ENCODE assay signal across 9 mouse cellular contexts in genomic region chr13:103114274-103114673, GRCm38 (mm10).
DNase-seq lines count a peak whose midpoint lies in the region; ATAC-seq and TF ChIP-seq lines count a peak whose summit lies in the region.
"Had no signal": no experiment of that assay in that cellular context is flagged by ENCODE, and none has a peak within 500 bp of the region (broad histone marks: within the 10 kb centered on the region; RNA-seq: fewer than 3 reads in every experiment).

No protein-coding gene starts in this region.

- intact Hi-C loops in heart, postnatal 36 days (cut with DNase I), result loop anchor here (5.0 kb wide), 2 partner anchors 207 to 437 kb away; no protein-coding TSS in a partner anchor

- DNase-seq in neural tube, embryonic 11.5 days (ENCODE audit: low spot score), result peak; percentile 20
- DNase-seq in neural tube, embryonic 10.5 days (ENCODE audit: extremely low spot score, low spot score), result no peak
- DNase-seq in heart, postnatal 36 days, result peak; percentile 70 to 75
- peak; percentile 58 to 63 for DNase-seq in layer of hippocampus, adult 2 months (ENCODE audit: low spot score in 2 of 2)
- peak; percentile 93 for DNase-seq in midbrain, postnatal 0 days (ENCODE audit: low spot score)
- DNase-seq in testis, postnatal 14 days (ENCODE audit: low spot score), result no peak

- ATAC-seq in neural tube, embryonic 11.5 days (ENCODE audit: insufficient read depth, low FRiP score, low TSS enrichment), result no peak
- peak; percentile 63 for ATAC-seq in forebrain, embryonic 15.5 days (replicated peaks)
- ATAC-seq in midbrain, postnatal 0 days (ENCODE audit: low FRiP score), result peak; percentile 62
- ATAC-seq in CD4-positive, CD25-positive, alpha-beta regulatory T cell, adult 4 months, result no peak

- H3K4me3 ChIP-seq in neural tube, embryonic 11.5 days (ENCODE audit: low read depth, low read length), result no peak overlapping the region
- no peak overlapping the region for H3K4me3 ChIP-seq in forebrain, embryonic 15.5 days
- H3K4me3 ChIP-seq in layer of hippocampus, adult 2 months, result no peak overlapping the region
- no peak overlapping the region for H3K4me3 ChIP-seq in midbrain, postnatal 0 days (ENCODE audit: low read depth, low read length)
- H3K4me3 ChIP-seq: midbrain, embryonic 12.5 days had no signal

- WGBS in neural tube, embryonic 11.5 days, result 37% methylated on average over 5 of the region's 5 CpGs
- 29% methylated on average over 5 of the region's 5 CpGs for WGBS in forebrain, embryonic 15.5 days
- WGBS in midbrain, postnatal 0 days, result 25% methylated on average over 5 of the region's 5 CpGs

- H3K27ac ChIP-seq in neural tube, embryonic 11.5 days (ENCODE audit: low read depth, low read length), result no peak overlapping the region
- H3K27ac ChIP-seq in forebrain, embryonic 15.5 days (replicated peaks), result no peak overlapping the region
- H3K27ac ChIP-seq in layer of hippocampus, adult 2 months, result no peak overlapping the region
- no peak overlapping the region for H3K27ac ChIP-seq in midbrain, postnatal 0 days (ENCODE audit: low read depth, low read length)
- H3K27ac ChIP-seq: midbrain, embryonic 12.5 days had no signal

- H3K36me3 ChIP-seq in neural tube, embryonic 11.5 days (ENCODE audit: control insufficient read depth, insufficient read depth, low read length), result no peaks in the 10 kb centered on the region
- H3K36me3 ChIP-seq in forebrain, embryonic 15.5 days, result no peaks in the 10 kb centered on the region
- H3K36me3 ChIP-seq in midbrain, postnatal 0 days (ENCODE audit: insufficient read depth, low read length), result no peaks in the 10 kb centered on the region
- H3K36me3 ChIP-seq: midbrain, embryonic 12.5 days had no signal

- H3K4me2 ChIP-seq in neural tube, embryonic 11.5 days (ENCODE audit: low read depth), result no peak overlapping the region
- H3K4me2 ChIP-seq in forebrain, embryonic 15.5 days (replicated peaks), result no peak overlapping the region
- H3K4me2 ChIP-seq in midbrain, postnatal 0 days (ENCODE audit: low read depth, low read length, poor library complexity, severe bottlenecking), result no peak overlapping the region
- H3K4me2 ChIP-seq: midbrain, embryonic 12.5 days had no signal

- no peaks in the 10 kb centered on the region for H3K27me3 ChIP-seq in neural tube, embryonic 11.5 days (ENCODE audit: control insufficient read depth, insufficient read depth, low read length)
- H3K27me3 ChIP-seq in forebrain, embryonic 15.5 days, result no peaks in the 10 kb centered on the region
- H3K27me3 ChIP-seq in midbrain, postnatal 0 days (ENCODE audit: insufficient read depth, low read length), result no peaks in the 10 kb centered on the region
- H3K27me3 ChIP-seq: midbrain, embryonic 12.5 days had no signal

- no peak overlapping the region for H3K9ac ChIP-seq in neural tube, embryonic 11.5 days (ENCODE audit: low read length)
- no peak overlapping the region for H3K9ac ChIP-seq in forebrain, embryonic 15.5 days (replicated peaks)
- no peak overlapping the region for H3K9ac ChIP-seq in midbrain, postnatal 0 days (replicated peaks; ENCODE audit: low read length, poor library complexity, severe bottlenecking)
- H3K9ac ChIP-seq: midbrain, embryonic 12.5 days had no signal

- no peaks in the 10 kb centered on the region for H3K9me3 ChIP-seq in neural tube, embryonic 11.5 days (ENCODE audit: control insufficient read depth, low read length)
- no peaks in the 10 kb centered on the region for H3K9me3 ChIP-seq in forebrain, embryonic 15.5 days
- H3K9me3 ChIP-seq in midbrain, postnatal 0 days (ENCODE audit: low read length), result no peaks in the 10 kb centered on the region
- H3K9me3 ChIP-seq: midbrain, embryonic 12.5 days had no signal

- TF ChIP-seq CTCF in layer of hippocampus, adult 2 months (conservative IDR thresholded peaks at IDR 0.05), result no peak
- TF ChIP-seq CTCF in midbrain, postnatal 0 days (IDR thresholded peaks at IDR 0.05), result no peak

- no peaks in the 10 kb centered on the region for H3K4me1 ChIP-seq in neural tube, embryonic 11.5 days (ENCODE audit: control insufficient read depth, insufficient read depth, low read length)
- H3K4me1 ChIP-seq in forebrain, embryonic 15.5 days, result peaks cover 7% of the 10 kb centered on the region
- H3K4me1 ChIP-seq in midbrain, postnatal 0 days (ENCODE audit: insufficient read depth, low read length), result no peaks in the 10 kb centered on the region

Comparison
In these comparisons a context has a peak if more than half of its experiments do, and no peak if none do; other contexts are left out.
1. DNase-seq: peak in neural tube, embryonic 11.5 days (single experiment), heart, postnatal 36 days (2 of 2), layer of hippocampus, adult 2 months (2 of 2) and midbrain, postnatal 0 days (single experiment); none in neural tube, embryonic 10.5 days (single experiment) and testis, postnatal 14 days (single experiment).
2. ATAC-seq: peak in forebrain, embryonic 15.5 days (single experiment) and midbrain, postnatal 0 days (single experiment); none in neural tube, embryonic 11.5 days (single experiment) and CD4-positive, CD25-positive, alpha-beta regulatory T cell, adult 4 months (single experiment).